Mouse (Mus musculus) olfactory bulb, adult 2 months (tissue): ENCODE data around the gene Slc25a21.

ENCODE experiments used
- CTCF ChIP-seq: fragments of 200-500 bp; IDR thresholded peaks from 2 replicates; pipeline ENCODE4 v1.5.1; 2012; ENCODE audit warnings: low read depth, mild to moderate bottlenecking, low read length, moderate library complexity; ENCODE audit not compliant: insufficient read depth
- POLR2A ChIP-seq: fragments of 200-500 bp; IDR thresholded peaks from 2 replicates; pipeline ENCODE4 v1.6.1; 2012; ENCODE audit warnings: mild to moderate bottlenecking, low read depth, low read length, moderate library complexity; ENCODE audit not compliant: insufficient read depth

DNA sequence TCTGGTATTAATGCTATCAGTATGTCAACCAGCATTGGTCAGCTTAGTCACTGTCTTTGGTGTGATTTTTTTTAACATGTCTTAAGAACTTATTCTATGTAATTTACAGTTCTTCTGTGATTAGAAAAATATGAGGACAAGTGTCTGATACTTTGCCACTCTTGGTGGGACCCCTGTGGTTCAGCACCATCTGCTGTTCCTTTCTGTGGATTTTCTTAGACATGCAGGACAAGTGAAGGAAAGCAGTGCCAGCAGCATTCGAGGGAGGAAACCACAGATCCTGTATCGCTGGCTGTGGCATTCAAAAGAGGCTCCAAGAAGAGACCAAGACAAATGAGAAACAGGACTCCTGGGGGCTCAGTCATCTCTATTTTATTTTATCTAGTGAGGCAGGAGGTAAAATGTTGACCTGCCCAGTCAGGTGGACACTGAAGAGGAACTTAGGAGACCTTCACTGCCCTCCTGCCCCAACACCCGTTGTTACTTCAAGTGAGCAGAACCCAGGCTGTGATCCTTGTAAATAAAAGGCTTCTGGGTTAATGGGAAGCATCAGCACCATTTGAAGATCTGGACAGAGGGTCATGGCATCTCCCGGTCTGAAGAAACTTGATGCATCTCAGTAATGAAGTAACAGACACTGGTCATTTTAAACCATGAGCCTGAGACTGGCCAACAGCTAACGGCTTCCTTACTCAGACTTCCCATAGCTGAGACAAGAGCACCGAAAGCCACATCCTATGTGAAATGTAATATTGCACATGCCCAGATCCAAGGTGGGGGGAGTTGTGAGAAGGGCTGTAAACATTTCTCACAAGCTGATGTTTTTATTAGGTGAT is 306.2 kb downstream of the Slc25a21 start:
- TF ChIP-seq CTCF (no peak), POLR2A (no peak)
